Mouse (Mus musculus): Measurements from ENCODE around the gene C8a.

Gene C8a

DNA sequence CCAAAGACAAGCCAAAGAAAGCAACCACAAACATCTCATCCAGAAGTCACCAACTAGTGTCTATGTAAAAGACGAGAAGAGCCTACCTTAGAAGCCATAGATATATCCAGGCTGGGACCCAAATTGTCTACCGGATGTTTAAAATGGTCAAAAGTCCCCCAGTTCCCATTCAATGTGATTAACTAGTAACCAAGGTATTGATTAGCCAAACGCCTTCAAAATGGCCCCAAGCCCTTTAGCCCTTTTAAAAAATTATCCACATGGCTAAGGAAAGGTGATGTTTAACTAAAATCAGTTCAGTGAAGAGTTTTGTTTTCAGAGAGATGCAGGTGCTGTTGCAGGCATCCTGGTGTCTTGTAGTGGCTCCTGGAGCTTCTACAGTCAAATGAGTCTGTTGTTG is at the start of gene C8a:
C8a (minus strand) TSS at position 76 of the 400 bp plus-strand sequence.
- peak in 1 of 2 experiments; percentile 16 for DNase-seq

- DNase-seq: no peak
Observed at GRCm38 (mm10) chr4:104925383-104925782, 49.2 kb upstream of the C8a start.

GRCm38 (mm10) chr4:104918017-104918416 is 41.8 kb upstream of the C8a start:
- DNase-seq: peak; percentile 8 to 23

- DNase-seq: no peak
Observed at GRCm38 (mm10) chr4:104914711-104915247, 38.6 kb upstream of the C8a start.

DNA sequence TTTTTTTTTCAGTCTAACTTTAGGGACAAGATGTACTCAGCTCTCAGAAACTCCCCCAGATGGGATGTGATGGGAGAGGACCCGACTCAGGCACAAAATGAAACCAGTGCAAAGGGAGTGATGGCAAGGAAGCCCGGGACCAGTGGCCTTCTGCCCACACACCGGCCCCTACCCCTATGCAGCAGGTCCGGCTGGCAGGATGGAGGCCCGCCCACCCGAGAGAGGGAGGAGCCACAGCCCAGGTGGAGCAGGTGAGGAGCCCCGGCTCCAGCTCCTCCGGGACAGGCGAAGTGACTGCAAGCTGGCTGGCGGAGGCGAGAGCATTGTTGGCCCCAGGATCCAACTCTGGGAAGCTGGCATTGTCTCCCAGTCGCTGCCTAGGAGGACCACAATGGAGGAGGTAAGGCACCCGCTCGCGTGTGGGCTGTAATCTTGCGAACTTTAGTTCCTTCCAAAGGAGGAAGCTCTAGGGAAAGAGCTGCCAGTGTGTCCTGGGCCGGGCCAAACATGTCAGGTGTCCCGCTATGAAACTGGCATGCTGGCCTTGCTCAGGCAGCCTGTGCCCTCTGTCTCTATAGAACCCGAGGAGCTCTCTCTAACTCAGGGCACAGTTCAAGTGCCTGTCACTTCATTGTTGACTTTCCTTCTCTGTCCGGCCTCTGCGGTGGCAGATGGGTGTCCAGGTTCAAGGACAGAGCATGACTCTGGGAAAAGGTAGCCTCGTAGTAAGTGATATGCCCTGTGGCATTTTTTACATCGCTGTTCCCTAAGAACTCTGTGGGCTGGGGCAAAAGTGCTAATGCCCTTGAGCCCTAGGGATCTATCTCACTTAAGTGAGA is 37.3 kb upstream of the C8a start, which contains the start of gene Fyb2:
Fyb2 (plus strand) TSS at position 166 of the 839 bp plus-strand sequence.
- peak; percentile 26 to 64 for DNase-seq

GRCm38 (mm10) chr4:104911685-104912084 is 35.5 kb upstream of the C8a start:
- DNase-seq: peak; percentile 79 to 95

DNA sequence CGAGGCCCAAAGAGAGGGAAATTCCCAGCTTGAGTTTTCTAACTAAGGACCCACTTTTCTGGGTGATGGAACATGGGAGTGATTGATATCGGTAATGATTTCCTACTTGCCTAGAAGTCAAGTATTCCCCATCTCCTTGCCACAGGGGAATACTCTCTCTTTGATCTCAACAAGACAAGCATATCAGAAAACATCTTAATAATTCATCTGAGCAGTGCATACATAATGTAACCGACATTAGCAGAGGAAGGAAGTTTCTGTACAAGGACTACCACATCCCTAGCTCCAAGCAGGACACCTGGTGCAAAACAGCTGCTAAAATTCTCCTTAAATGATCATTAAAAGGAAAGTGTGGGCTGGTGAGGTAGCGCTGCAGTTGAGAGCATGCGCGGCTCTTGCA is 28.9 kb upstream of the C8a start:
- DNase-seq: no peak

DNA sequence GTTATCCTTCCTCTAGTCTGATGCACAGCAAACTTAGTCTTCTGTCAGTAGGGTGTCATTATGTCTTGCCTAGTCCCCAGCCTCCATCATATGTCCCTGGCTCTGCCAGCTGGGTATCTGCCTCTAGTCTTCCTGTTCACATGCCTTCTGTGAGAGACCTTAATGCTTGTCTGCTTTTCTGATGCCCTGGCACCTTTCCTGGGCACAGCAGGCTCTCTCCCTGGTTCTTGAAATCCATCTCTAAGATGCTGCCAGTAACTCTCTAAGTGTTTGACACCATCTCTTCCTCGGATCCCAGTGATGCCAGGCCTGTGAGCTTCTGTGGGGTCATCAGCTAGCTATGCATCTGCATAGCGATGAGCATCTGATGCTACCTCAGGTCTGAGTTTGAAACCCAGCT is 26.6 kb upstream of the C8a start:
- DNase-seq: no peak

DNA sequence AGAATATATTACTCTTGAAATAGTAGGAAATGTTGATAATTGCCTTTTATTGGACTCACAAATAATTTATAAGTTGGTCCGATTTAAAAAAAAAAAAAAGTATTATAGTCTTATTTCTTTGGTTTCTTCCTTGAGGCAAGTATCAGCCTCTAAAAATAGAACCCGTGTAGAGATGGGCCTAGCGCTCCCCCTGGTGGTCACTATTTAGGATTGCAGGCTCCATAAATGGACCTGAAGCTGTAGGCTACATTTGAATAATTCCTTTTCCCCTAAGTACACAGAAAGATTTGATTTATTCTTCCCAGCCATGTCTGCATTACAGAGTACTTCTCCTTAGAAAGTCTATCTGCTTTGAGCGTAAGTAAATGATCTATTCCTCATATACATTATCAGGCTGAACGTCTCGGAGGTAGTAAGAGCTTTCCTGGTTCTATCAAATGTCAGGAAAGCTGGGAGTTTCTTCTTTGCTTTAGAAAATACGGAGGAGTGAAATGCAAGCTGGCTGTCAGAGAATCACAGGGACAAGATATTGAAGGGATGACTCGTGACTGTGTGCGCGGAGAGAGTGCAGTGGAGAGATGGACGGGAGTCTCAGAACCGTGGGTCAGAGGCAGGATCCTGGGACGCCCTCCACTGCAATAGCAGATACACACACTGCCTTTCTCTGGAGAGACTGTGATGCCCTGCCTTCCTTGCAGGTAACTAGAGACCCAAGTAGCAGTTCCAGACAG is 18.0 kb upstream of the C8a start:
- peak; percentile 40 to 74 for DNase-seq

DNA sequence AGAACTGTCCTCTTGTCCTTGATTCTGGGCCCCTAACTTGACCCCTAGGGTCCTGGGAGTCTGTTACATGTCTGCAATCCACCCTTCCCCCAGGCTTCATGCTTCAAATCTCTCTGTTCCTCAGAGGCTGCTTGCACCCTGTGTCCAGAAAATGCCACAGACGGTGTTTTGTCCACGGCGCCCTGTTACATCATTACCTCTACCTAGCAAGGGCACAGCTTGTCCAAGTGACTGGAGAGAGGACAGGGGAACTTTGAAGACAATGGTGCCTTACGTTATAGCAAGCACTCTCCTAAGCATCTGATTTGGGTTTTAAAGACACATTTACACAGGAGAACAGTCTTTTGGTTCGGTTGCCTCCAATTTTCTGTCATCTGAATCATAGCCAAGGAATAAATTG is 17.4 kb upstream of the C8a start:
- no peak for DNase-seq

- peak; percentile 61 to 82 for DNase-seq
Observed at GRCm38 (mm10) chr4:104891708-104892107, 15.5 kb upstream of the C8a start.

DNA sequence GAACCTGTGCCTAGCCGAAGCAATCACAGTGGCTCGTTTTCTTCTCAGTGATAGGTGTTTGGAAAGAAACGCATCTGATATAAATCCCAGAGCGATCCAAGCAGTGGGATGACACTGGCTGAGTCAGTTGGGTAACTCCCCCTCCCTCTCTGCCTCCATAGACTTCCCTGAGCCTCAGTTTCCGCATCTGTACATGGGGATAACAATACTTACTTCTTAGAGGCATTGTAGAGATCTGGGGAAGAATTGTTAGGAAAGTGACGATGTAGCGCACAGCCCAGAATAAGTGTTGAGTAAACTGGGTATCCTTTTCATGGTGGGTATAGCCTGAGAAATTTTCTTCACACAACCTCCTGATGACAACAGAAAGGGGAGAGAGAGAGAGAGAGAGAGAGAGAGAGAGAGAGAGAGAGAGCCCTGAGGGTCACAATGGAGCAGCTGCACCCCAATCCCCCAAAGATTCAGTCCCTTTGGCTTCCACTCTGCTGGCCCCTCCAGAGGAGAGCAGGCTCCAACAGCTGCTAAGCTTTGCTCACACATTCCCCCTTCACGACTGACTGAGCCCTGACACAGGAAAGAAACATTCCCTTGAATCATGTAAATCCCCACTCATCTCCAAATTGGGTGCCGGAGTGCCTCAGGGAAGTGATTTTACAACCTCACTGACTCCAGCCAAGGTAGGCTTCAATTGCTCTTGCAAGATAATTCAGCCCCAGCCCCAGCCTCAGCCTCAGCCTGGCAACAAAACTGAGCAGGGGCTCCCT is 12.5 kb upstream of the C8a start:
- DNase-seq: no peak

DNA sequence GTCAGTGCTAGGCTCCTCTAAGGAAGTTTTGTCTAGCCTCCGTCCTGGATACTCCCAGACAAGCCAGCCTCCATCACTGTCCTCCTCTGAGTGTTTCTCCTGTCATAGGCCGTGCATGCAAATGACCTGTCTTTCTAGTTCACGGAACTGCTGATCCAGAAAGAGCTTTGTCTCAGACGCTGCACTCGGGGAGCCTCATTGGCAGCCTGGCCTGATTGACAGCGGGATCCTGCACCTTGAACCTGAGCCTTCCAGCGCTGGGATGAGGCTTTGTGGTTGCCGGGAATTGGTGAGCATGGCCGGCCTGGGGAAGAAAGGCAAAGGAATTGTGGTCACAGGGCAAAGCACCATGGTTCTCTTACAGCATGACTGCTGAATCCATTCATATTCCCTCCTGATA is 11.3 kb upstream of the C8a start:
- DNase-seq: peak; percentile 52 to 69

DNA sequence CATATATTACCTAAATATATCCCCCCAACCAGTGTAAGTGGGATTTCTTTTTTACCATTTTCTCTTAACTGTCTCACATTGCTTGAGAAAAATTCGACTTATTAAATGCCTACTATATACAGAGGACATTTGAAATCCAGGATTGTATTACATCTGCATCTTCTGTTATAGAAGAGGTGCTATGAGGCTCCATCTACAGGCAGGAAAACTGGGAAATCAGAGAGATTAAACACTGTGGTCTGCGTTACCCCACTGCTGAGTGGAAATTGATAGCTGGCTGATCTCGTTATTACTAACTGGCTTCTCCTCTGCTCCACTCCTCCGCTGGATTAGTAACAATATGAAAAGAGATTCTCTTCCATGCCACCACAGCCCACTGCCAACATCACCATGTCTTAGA is 366 bp downstream of the C8a start:
- no peak for DNase-seq

DNA sequence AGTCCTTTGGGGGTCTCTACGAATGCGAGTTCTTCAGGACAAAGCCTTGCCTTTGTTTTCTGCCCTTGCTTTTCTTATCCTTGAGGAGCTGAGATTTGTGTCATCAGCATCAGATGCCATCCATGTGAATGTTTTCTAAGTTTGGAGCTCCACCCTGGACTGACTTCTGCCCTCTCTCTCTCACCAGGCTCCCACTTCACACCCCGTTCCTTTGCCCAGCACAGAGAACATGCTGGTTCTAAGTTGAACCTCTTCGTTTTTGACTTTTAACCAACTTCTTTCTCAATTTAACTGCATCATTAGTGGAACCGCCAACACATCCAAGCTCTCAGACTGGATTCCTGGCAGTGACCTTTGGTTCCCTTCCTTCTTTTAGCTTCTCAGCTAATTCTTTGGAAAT is 6.0 kb downstream of the C8a start:
- peak; percentile 24 to 34 for DNase-seq

- peak; percentile 88 to 92 for DNase-seq
Observed at GRCm38 (mm10) chr4:104869581-104869980, 6.6 kb downstream of the C8a start.

DNA sequence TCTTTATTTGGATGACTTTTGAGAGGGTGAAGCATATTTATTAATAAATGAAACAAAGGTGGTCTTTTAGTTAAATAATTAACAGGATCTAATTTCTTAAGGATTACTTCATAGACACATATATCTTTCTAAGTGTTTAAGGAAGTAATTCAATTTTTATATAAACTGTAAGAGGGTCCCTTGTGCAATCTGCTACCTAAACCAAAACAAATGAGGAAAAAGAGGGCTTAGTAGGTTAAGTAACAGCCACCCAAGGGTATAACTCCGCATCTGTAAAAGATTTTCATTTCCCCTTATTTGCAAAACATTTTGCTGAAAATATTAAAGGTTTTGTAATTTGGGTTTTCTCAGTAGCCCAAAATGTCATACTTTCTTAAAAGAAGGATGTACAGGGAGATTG is 11.8 kb downstream of the C8a start:
- no peak for DNase-seq

- DNase-seq: no peak
Observed at GRCm38 (mm10) chr4:104861241-104861640, 15.0 kb downstream of the C8a start.

DNA sequence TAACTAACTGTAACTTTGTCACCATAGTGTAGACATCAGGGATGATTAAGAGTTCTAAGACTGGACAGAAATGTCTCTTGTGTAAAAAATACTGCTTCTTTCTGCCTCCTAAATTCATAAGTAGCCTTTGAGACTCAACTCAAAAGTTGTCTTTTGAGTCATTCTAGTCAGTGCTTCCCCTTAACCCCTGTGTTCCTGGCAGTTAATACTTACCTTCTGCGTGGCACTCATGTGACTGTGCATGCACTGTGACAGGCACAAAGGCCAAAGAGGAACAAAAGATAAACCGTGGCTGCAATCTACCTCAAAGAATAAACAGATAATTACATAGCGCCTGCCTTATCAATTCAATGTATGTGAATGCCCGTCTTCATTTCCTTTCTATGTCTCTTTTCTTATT is 18.4 kb downstream of the C8a start:
- DNase-seq: no peak

DNA sequence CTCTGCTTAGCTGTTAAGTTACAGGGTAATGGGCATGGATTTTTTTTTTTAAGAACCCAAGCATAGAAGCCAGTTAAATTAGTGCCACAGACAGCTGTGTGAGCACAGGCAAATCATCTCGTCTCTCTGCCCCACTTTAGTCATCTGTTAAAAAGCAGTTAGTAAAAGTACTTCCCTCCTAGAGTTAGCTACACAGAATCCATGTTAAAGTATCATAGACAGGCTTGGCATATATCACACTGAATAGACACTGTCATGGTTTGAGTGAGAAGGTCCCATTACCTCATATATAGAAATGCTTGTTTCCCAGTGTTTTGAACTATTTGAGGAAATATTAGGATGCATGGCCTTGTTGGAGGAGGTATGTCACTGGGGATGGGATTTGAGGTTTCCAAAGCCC is 19.2 kb downstream of the C8a start, which contains the start of gene Gm17662:
Gm17662 (plus strand) TSS at position 301 of the 400 bp plus-strand sequence.
- DNase-seq: no peak

DNA sequence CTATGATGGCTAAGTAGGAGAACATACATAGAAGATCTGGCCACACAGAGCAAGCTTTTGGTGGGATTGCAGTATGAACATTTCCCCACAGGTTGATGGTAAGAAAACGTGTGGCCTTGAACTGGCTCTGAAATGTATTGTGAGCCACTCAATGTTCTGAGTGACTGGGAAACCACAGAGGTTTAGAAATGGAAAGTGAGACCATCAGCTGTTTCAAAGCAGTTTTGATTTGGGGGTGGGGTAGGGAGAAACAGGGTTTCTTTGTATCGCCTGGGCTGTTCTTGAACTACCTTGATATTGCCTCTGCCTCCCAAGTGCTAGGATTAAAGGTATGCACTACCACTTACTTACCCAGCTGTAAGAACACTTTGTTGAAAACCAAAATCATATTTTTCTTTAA is 21.0 kb downstream of the C8a start:
- DNase-seq: no peak

DNA sequence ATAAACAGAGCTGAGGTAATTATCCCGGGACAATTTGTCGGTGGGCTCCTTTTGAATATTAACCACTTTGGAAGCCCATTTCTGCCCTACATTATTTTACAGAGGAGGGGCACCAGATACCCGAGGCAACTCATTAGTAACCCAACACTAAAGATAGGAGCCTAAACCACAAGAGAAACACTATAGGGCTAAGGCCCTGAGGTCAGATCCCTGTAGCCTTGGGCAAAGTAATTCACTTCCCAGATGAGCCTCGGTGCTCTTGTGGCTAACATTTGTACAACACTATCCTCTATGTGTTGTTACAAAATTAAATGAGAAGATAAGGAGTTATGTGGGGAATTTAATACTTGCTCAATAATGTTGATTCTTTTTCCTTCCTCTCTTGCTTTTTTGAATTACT is 32.7 kb downstream of the C8a start:
- no peak for DNase-seq

GRCm38 (mm10) chr4:104842204-104842603 is 34.0 kb downstream of the C8a start:
- DNase-seq: no peak
